Mouse (Mus musculus) embryonic fibroblast, embryonic 13.5 days (primary cell): ENCODE measurements around the gene Fam234b.

ENCODE experiments used
- CTCF ChIP-seq: IDR thresholded peaks from 2 replicates; pipeline ENCODE4 v1.5.1; 2011; ENCODE audit warnings: mild to moderate bottlenecking, control low read depth, low read length, moderate library complexity, borderline replicate concordance; ENCODE audit not compliant: insufficient read depth
- POLR2A ChIP-seq: IDR thresholded peaks from 2 replicates; pipeline ENCODE4 v1.6.1; 2011; ENCODE audit warnings: low read depth, mild to moderate bottlenecking, control low read depth, low read length, moderate library complexity

- TF ChIP-seq POLR2A (no peak), CTCF (no peak)
Measured at GRCm38 (mm10) chr6:135250926-135251699, 53.3 kb downstream of the Fam234b start.
